ENCODE assay signal across 12 mouse cellular contexts in the genomic region with DNA sequence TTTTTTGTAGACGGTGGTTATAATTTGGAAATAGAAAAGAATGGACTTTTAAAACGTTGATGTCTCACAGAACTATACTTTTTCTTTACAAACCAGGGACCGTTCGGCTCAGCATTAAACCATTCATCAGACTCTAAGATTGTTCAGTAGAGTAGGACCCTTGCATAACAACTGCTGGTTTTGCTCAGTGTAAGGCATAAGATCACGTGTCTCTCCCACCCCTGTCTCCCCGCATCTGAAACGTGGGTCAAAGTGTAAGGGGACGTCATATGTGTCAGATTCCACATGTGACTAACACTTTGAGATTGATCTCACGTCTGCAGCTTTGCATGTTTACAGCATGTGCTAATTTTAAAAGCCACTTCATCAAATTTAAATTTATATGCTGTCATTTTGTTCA.
DNase-seq lines count a peak whose midpoint lies in the region; ATAC-seq lines count a peak whose summit lies in the region.
"Had no signal": no experiment of that assay in that cellular context is flagged by ENCODE, and none has a peak within 500 bp of the region (broad histone marks: within the 10 kb centered on the region; RNA-seq: fewer than 3 reads in every experiment).

No protein-coding gene starts in this region.

- ATAC-seq in forebrain, embryonic 14.5 days, result peak; percentile 60
- no peak for ATAC-seq in forebrain, embryonic 11.5 days (replicated peaks; ENCODE audit: low FRiP score)
- ATAC-seq in lung, embryonic 16.5 days (ENCODE audit: low read depth), result peak; percentile 32; the same call in 1 of the 2 replicates
- ATAC-seq in forebrain, embryonic 15.5 days (replicated peaks), result peak; percentile 59; the same call in 1 of the 2 replicates
- ATAC-seq in hindbrain, embryonic 15.5 days (ENCODE audit: low FRiP score, low read depth), result 0 out of 2 replicates have a peak, but pooled peaks have one; percentile 42
- ATAC-seq: CD4-positive, CD25-positive, alpha-beta regulatory T cell, adult 4 months; liver, embryonic 12.5 days had no signal

- H3K4me1 ChIP-seq in forebrain, embryonic 14.5 days (ENCODE audit: control insufficient read depth, insufficient read depth, low read length), result no peaks in the 10 kb centered on the region
- H3K4me1 ChIP-seq in forebrain, embryonic 11.5 days (replicated peaks; ENCODE audit: control insufficient read depth, insufficient read depth, low read length), result 0 out of 2 replicates have a peak, but pooled peaks cover 2% of the 10 kb centered on the region
- peaks cover 10% of the 10 kb centered on the region; the same call in 1 of the 2 replicates for H3K4me1 ChIP-seq in lung, embryonic 16.5 days (replicated peaks; ENCODE audit: control insufficient read depth, insufficient read depth, low read length)
- peaks cover 5% of the 10 kb centered on the region; the same call in 1 of the 2 replicates for H3K4me1 ChIP-seq in forebrain, embryonic 15.5 days
- H3K4me1 ChIP-seq in hindbrain, embryonic 15.5 days (replicated peaks), result no peaks in the 10 kb centered on the region; the same call in 1 of the 2 replicates
- H3K4me1 ChIP-seq: intestine, embryonic 15.5 days; limb, embryonic 13.5 days; liver, embryonic 12.5 days had no signal

- DNase-seq in forebrain, embryonic 14.5 days (ENCODE audit: low spot score), result no peak
- DNase-seq in forebrain, embryonic 11.5 days (ENCODE audit: low spot score), result no peak
- no peak for DNase-seq in lung, postnatal 10 days
- DNase-seq in left cerebral cortex, adult 9 months (ENCODE audit: low spot score in 2 of 2), result no peak

- no peak overlapping the region for H3K4me2 ChIP-seq in forebrain, embryonic 14.5 days (ENCODE audit: low read length)
- no peak overlapping the region for H3K4me2 ChIP-seq in forebrain, embryonic 11.5 days (ENCODE audit: low read depth, low read length, severe bottlenecking)
- no peak overlapping the region for H3K4me2 ChIP-seq in lung, embryonic 16.5 days (ENCODE audit: low read depth, low read length)
- H3K4me2 ChIP-seq in forebrain, embryonic 15.5 days (replicated peaks), result no peak overlapping the region
- no peak overlapping the region for H3K4me2 ChIP-seq in hindbrain, embryonic 15.5 days
- H3K4me2 ChIP-seq: intestine, embryonic 15.5 days; limb, embryonic 13.5 days; liver, embryonic 12.5 days had no signal

- H3K27ac ChIP-seq in forebrain, embryonic 14.5 days (ENCODE audit: low read depth, low read length), result no peak overlapping the region
- no peak overlapping the region for H3K27ac ChIP-seq in forebrain, embryonic 11.5 days (ENCODE audit: low read depth, low read length)
- H3K27ac ChIP-seq in lung, embryonic 16.5 days (ENCODE audit: low read length), result no peak overlapping the region
- H3K27ac ChIP-seq in forebrain, embryonic 15.5 days (replicated peaks), result no peak overlapping the region
- H3K27ac ChIP-seq in hindbrain, embryonic 15.5 days (replicated peaks), result no peak overlapping the region
- H3K27ac ChIP-seq: intestine, embryonic 15.5 days; layer of hippocampus, adult 2 months; limb, embryonic 13.5 days; liver, embryonic 12.5 days had no signal

- no peaks in the 10 kb centered on the region for H3K27me3 ChIP-seq in forebrain, embryonic 14.5 days (replicated peaks; ENCODE audit: control insufficient read depth, insufficient read depth, low read length)
- no peaks in the 10 kb centered on the region; the same call in 1 of the 2 replicates for H3K27me3 ChIP-seq in forebrain, embryonic 11.5 days (ENCODE audit: control insufficient read depth, insufficient read depth, low read length)
- no peaks in the 10 kb centered on the region for H3K27me3 ChIP-seq in lung, embryonic 16.5 days (ENCODE audit: control insufficient read depth, insufficient read depth, low read depth, low read length)
- no peaks in the 10 kb centered on the region for H3K27me3 ChIP-seq in forebrain, embryonic 15.5 days
- no peaks in the 10 kb centered on the region for H3K27me3 ChIP-seq in hindbrain, embryonic 15.5 days
- H3K27me3 ChIP-seq: intestine, embryonic 15.5 days; liver, embryonic 12.5 days had no signal

- peaks cover 22% of the 10 kb centered on the region for H3K36me3 ChIP-seq in forebrain, embryonic 14.5 days (ENCODE audit: control insufficient read depth, insufficient read depth, low read length)
- no peaks in the 10 kb centered on the region for H3K36me3 ChIP-seq in forebrain, embryonic 11.5 days (ENCODE audit: control insufficient read depth, insufficient read depth, low read length)
- no peaks in the 10 kb centered on the region for H3K36me3 ChIP-seq in lung, embryonic 16.5 days (ENCODE audit: control insufficient read depth, insufficient read depth, low read length)
- peaks cover 8% of the 10 kb centered on the region; the same call in 1 of the 2 replicates for H3K36me3 ChIP-seq in forebrain, embryonic 15.5 days
- peaks cover 12% of the 10 kb centered on the region; the same call in 1 of the 2 replicates for H3K36me3 ChIP-seq in hindbrain, embryonic 15.5 days
- H3K36me3 ChIP-seq: intestine, embryonic 15.5 days; limb, embryonic 13.5 days; liver, embryonic 12.5 days had no signal

- H3K4me3 ChIP-seq in forebrain, embryonic 14.5 days (ENCODE audit: low read depth, low read length), result no peak overlapping the region
- H3K4me3 ChIP-seq in forebrain, embryonic 11.5 days (ENCODE audit: low read depth, low read length), result no peak overlapping the region
- H3K4me3 ChIP-seq in lung, embryonic 16.5 days (ENCODE audit: low read length), result no peak overlapping the region
- no peak overlapping the region for H3K4me3 ChIP-seq in forebrain, embryonic 15.5 days
- H3K4me3 ChIP-seq in hindbrain, embryonic 15.5 days, result no peak overlapping the region
- H3K4me3 ChIP-seq: intestine, embryonic 15.5 days; layer of hippocampus, adult 2 months; limb, embryonic 13.5 days; liver, embryonic 12.5 days had no signal

- H3K9ac ChIP-seq in forebrain, embryonic 14.5 days (ENCODE audit: low read length), result no peak overlapping the region
- no peak overlapping the region for H3K9ac ChIP-seq in forebrain, embryonic 11.5 days (ENCODE audit: low read length)
- H3K9ac ChIP-seq in lung, embryonic 16.5 days (ENCODE audit: low read length), result no peak overlapping the region
- H3K9ac ChIP-seq in forebrain, embryonic 15.5 days (replicated peaks), result no peak overlapping the region
- H3K9ac ChIP-seq in hindbrain, embryonic 15.5 days, result no peak overlapping the region
- H3K9ac ChIP-seq: intestine, embryonic 15.5 days; limb, embryonic 13.5 days; liver, embryonic 12.5 days had no signal

- H3K9me3 ChIP-seq in forebrain, embryonic 14.5 days (replicated peaks; ENCODE audit: control insufficient read depth, low read length), result no peaks in the 10 kb centered on the region
- no peaks in the 10 kb centered on the region for H3K9me3 ChIP-seq in forebrain, embryonic 11.5 days (ENCODE audit: control insufficient read depth, low read length)
- no peaks in the 10 kb centered on the region for H3K9me3 ChIP-seq in lung, embryonic 16.5 days (ENCODE audit: control insufficient read depth, low read length)
- no peaks in the 10 kb centered on the region for H3K9me3 ChIP-seq in forebrain, embryonic 15.5 days
- no peaks in the 10 kb centered on the region for H3K9me3 ChIP-seq in hindbrain, embryonic 15.5 days
- H3K9me3 ChIP-seq: intestine, embryonic 15.5 days; limb, embryonic 13.5 days; liver, embryonic 12.5 days had no signal

- WGBS in forebrain, embryonic 14.5 days, result 65% methylated on average over 9 of the region's 9 CpGs
- WGBS in forebrain, embryonic 11.5 days, result 70% methylated on average over 9 of the region's 9 CpGs
- WGBS in lung, embryonic 16.5 days, result 37% methylated on average over 9 of the region's 9 CpGs
- WGBS in forebrain, embryonic 15.5 days, result 67% methylated on average over 9 of the region's 9 CpGs
- 69% methylated on average over 9 of the region's 9 CpGs for WGBS in hindbrain, embryonic 15.5 days
